Mouse (Mus musculus): ENCODE data around the gene Atxn1. TPM values are rescaled to one million over a fixed set of nuclear protein-coding genes. Genes with fewer than 3 reads are reported as not detected.

The Atxn1 gene
- total and polyA plus RNA-seq, 2 experiments from 2014 or later = 12.0 to 31.4 TPM

DNA sequence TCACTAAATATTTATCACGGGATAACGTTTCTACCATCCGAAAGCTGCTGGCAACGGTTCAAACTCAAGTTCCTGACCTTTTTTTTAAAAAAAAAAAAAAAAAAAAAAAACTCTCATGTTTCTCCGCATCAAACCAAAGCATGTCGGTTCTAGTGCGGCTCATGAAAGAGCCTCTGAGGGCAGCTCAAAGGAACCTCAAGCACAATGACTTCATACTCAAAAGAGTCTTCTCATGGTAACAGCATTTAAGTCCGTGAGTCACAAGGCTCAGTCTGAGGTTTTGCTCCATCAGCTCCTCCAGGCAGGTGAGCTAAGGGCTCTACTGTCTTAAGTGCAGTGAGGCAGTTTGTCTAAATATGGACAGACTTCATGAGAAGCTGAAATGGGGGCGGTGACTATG lies 42.3 kb downstream of the Atxn1 start:
- no peak overlapping the region for H3K9ac ChIP-seq (replicated peaks; ENCODE audit: low read length, poor library complexity, severe bottlenecking)
- no peak overlapping the region for H3K27ac ChIP-seq (ENCODE audit: low read depth, low read length)
- no peak overlapping the region for H3K4me2 ChIP-seq (ENCODE audit: low read depth, low read length, poor library complexity, severe bottlenecking)
- H3K9me3 ChIP-seq (ENCODE audit: low read length) = no peaks in the 10 kb centered on the region
- no peaks in the 10 kb centered on the region for H3K4me1 ChIP-seq (ENCODE audit: insufficient read depth, low read length)
- H3K4me3 ChIP-seq (ENCODE audit: low read depth, low read length) = no peak overlapping the region
- no peaks in the 10 kb centered on the region for H3K36me3 ChIP-seq (ENCODE audit: insufficient read depth, low read length)
- no peaks in the 10 kb centered on the region for H3K27me3 ChIP-seq (ENCODE audit: insufficient read depth, low read length)
- ATAC-seq (ENCODE audit: low FRiP score) (no peak), DNase-seq (ENCODE audit: low spot score) (no peak)
- no peak for TF ChIP-seq CTCF (IDR thresholded peaks at IDR 0.05)
- 41% methylated on average over 9 of the region's 9 CpGs for WGBS

DNA sequence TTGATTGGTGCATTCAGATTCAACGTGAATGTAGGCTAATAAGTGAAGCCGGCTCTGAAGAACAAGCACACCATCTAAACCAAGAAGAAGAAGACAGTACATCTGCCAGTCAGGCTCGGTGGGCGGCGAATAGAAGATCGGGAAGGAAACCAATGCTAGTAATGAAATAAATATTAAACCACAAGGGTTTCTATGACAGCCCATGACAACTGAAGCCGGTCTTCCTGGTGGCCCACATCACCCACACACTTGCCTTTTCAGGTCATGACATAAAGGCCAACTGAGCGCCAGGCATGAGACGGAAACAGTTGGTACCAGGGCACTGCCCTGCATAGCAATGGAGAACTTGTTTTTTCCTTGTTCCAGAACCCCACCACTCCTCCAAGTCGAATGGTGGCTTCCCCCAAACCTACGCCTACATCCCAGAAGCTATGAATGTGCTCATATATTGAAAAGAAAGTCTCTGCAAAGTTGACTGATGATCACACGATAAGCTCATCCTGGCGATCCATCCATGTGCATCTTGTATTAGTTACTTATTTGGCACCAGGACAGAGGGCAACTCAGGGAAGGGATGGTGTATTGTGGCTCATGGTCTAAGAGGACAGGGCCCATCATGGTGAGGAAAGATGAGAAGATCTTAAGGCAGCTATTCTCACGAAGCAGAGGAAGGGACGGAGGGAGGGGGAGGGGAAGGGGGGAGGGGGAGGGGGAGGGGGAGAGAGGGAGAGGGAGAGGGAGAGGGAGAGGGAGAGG lies 45.7 kb downstream of the Atxn1 start:
- Histone ChIP-seq H3K4me3 (ENCODE audit: low read depth, low read length) (no peak overlapping the region), H3K4me2 (ENCODE audit: low read depth, low read length, poor library complexity, severe bottlenecking) (no peak overlapping the region), H3K4me1 (ENCODE audit: insufficient read depth, low read length) (no peaks in the 10 kb centered on the region), H3K27me3 (ENCODE audit: insufficient read depth, low read length) (no peaks in the 10 kb centered on the region), H3K27ac (ENCODE audit: low read depth, low read length) (no peak overlapping the region), H3K9me3 (ENCODE audit: low read length) (no peaks in the 10 kb centered on the region), H3K9ac (replicated peaks; ENCODE audit: low read length, poor library complexity, severe bottlenecking) (no peak overlapping the region), H3K36me3 (ENCODE audit: insufficient read depth, low read length) (no peaks in the 10 kb centered on the region)
- ATAC-seq (ENCODE audit: low FRiP score) (no peak), DNase-seq (ENCODE audit: low spot score) (no peak)
- no peak for TF ChIP-seq CTCF (IDR thresholded peaks at IDR 0.05)
- 94% methylated on average over 14 of the region's 15 CpGs for WGBS

DNA sequence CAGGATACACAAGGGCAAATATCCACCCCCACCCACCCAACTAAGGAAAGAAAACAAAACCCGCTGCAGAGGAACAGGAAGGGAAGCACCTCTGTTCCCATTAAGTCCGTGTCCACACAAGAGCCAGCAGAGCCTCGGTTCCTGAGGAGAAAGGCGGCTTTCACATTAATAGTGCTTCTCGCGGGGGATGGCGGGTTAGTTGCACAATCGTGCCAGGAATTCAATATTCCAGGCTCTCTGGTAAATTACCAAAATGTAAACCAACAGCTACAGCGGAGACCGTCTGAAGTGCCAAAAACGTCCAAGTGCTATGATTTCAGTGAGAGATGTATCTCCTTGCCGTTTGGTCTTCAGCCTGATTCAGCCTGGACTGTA lies 46.8 kb downstream of the Atxn1 start:
- no peak overlapping the region for H3K9ac ChIP-seq (replicated peaks; ENCODE audit: low read length, poor library complexity, severe bottlenecking)
- ATAC-seq (ENCODE audit: low FRiP score) (no peak), DNase-seq (ENCODE audit: low spot score) (peak; percentile 48)
- H3K27ac ChIP-seq (ENCODE audit: low read depth, low read length) = no peak overlapping the region
- H3K4me3 ChIP-seq (ENCODE audit: low read depth, low read length) = no peak overlapping the region
- no peaks in the 10 kb centered on the region for H3K4me1 ChIP-seq (ENCODE audit: insufficient read depth, low read length)
- H3K9me3 ChIP-seq (ENCODE audit: low read length) = no peaks in the 10 kb centered on the region
- 69% methylated on average over 12 of the region's 12 CpGs for WGBS
- no peaks in the 10 kb centered on the region for H3K27me3 ChIP-seq (ENCODE audit: insufficient read depth, low read length)
- no peak for TF ChIP-seq CTCF (IDR thresholded peaks at IDR 0.05)
- no peak overlapping the region for H3K4me2 ChIP-seq (ENCODE audit: low read depth, low read length, poor library complexity, severe bottlenecking)
- no peaks in the 10 kb centered on the region for H3K36me3 ChIP-seq (ENCODE audit: insufficient read depth, low read length)

DNA sequence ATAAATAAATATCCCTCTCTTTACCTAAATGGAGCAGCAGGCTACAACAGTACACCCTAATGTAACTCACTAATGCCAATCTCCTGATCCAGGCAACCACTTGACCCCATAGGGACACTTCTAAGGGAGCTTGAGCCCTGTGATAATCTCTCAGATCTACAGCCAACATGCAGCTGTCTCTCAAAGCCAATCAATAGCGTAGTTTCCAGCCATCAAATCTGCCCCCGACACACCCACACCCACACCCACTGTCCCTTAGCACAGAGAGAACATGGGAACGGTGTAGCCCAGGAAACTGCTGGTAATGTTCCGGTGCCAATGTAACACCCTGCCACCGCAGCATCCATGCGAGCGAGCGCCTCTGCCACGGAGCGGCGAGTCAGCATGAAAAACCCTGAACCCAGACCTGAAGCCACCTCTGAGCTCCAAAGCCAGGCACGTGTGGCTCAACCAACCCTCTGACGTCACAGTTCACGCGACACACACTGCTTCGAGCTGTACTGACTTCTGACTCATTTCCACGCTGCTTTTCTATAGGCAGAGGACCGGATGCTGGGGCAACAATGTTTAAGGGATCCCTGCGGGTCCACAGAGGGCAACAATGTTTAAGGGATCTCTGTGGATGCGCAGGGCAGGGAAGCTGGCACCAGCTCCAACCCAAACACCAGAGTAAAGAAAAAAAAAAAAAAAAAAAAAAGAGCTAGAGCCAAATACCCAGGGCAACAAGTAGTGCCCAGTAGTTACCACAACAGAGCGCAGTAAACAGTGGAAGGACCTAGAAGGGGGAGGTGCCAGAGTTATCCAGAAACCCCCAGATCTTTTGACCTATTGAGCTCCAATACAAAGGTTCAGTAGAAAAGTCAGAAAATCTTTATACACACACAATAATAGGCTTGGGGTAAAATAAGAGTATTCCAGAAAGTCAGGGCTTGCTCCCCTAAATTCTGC lies 47.5 kb downstream of the Atxn1 start:
- Histone ChIP-seq H3K27ac (ENCODE audit: low read depth, low read length) (no peak overlapping the region), H3K27me3 (ENCODE audit: insufficient read depth, low read length) (no peaks in the 10 kb centered on the region), H3K36me3 (ENCODE audit: insufficient read depth, low read length) (no peaks in the 10 kb centered on the region), H3K9ac (replicated peaks; ENCODE audit: low read length, poor library complexity, severe bottlenecking) (no peak overlapping the region), H3K4me1 (ENCODE audit: insufficient read depth, low read length) (no peaks in the 10 kb centered on the region), H3K4me3 (ENCODE audit: low read depth, low read length) (no peak overlapping the region), H3K4me2 (ENCODE audit: low read depth, low read length, poor library complexity, severe bottlenecking) (no peak overlapping the region), H3K9me3 (ENCODE audit: low read length) (no peaks in the 10 kb centered on the region)
- no peak for ATAC-seq (ENCODE audit: low FRiP score)
- 87% methylated on average over 21 of the region's 21 CpGs for WGBS
- TF ChIP-seq CTCF (IDR thresholded peaks at IDR 0.05) = no peak
- DNase-seq (ENCODE audit: low spot score) = no peak

DNA sequence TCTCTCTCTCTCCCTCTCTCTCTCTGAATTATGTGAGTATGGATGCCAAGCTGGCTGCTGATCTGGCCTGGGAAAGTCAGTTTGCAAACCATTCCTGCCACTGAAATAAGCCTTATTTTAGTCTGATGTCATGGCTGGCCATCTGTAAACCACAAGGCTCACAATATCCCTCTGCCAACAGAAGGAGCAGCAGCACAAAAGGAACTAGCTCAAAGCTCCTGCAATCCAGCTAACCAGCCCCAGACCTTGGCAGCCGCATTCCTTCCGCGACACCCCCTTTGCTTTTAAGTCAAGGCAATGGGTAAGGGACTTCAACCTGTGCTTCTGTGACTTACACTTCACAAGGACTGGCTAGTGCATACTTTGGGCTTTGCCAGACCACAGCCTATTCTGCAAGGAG lies 48.9 kb downstream of the Atxn1 start:
- H3K4me2 ChIP-seq (ENCODE audit: low read depth, low read length, poor library complexity, severe bottlenecking) = no peak overlapping the region
- no peaks in the 10 kb centered on the region for H3K36me3 ChIP-seq (ENCODE audit: insufficient read depth, low read length)
- no peak overlapping the region for H3K27ac ChIP-seq (ENCODE audit: low read depth, low read length)
- H3K4me3 ChIP-seq (ENCODE audit: low read depth, low read length) = no peak overlapping the region
- DNase-seq (ENCODE audit: low spot score) = no peak
- H3K27me3 ChIP-seq (ENCODE audit: insufficient read depth, low read length) = no peaks in the 10 kb centered on the region
- no peak for TF ChIP-seq CTCF (IDR thresholded peaks at IDR 0.05)
- H3K4me1 ChIP-seq (ENCODE audit: insufficient read depth, low read length) = no peaks in the 10 kb centered on the region
- no peak for ATAC-seq (ENCODE audit: low FRiP score)
- H3K9ac ChIP-seq (replicated peaks; ENCODE audit: low read length, poor library complexity, severe bottlenecking) = no peak overlapping the region
- 79% methylated on average over 3 of the region's 3 CpGs for WGBS
- H3K9me3 ChIP-seq (ENCODE audit: low read length) = no peaks in the 10 kb centered on the region

DNA sequence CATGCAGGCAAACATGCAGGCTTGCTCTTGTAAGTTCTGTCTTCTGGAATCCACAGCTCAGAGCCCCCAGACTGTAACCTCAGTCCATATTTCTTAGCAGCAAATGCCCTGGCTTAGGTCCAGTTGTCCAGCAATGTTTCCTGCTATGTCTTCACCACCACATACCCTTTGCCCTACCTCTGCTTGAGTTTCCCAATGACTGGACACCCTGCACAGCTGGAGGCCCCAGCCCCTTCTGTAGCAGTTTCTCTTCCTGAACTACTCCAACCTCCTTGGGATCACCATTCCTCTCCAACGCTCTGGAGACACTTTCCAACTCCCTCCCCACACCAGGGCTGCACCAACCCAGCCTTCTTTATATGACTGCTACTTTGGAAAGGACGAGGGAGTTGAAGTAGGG lies 49.8 kb downstream of the Atxn1 start:
- Histone ChIP-seq H3K4me3 (ENCODE audit: low read depth, low read length) (no peak overlapping the region), H3K36me3 (ENCODE audit: insufficient read depth, low read length) (no peaks in the 10 kb centered on the region), H3K27ac (ENCODE audit: low read depth, low read length) (no peak overlapping the region), H3K9me3 (ENCODE audit: low read length) (no peaks in the 10 kb centered on the region), H3K4me2 (ENCODE audit: low read depth, low read length, poor library complexity, severe bottlenecking) (no peak overlapping the region), H3K27me3 (ENCODE audit: insufficient read depth, low read length) (no peaks in the 10 kb centered on the region), H3K4me1 (ENCODE audit: insufficient read depth, low read length) (no peaks in the 10 kb centered on the region), H3K9ac (replicated peaks; ENCODE audit: low read length, poor library complexity, severe bottlenecking) (no peak overlapping the region)
- no peak for TF ChIP-seq CTCF (IDR thresholded peaks at IDR 0.05)
- DNase-seq (ENCODE audit: low spot score) = no peak
- WGBS = 63% methylated on average over 2 of the region's 2 CpGs
- ATAC-seq (ENCODE audit: low FRiP score) = no peak

Data from midbrain, postnatal 0 days (tissue).